Comparison of ENCODE assay signal across 14 mouse cellular contexts in the genomic region with DNA sequence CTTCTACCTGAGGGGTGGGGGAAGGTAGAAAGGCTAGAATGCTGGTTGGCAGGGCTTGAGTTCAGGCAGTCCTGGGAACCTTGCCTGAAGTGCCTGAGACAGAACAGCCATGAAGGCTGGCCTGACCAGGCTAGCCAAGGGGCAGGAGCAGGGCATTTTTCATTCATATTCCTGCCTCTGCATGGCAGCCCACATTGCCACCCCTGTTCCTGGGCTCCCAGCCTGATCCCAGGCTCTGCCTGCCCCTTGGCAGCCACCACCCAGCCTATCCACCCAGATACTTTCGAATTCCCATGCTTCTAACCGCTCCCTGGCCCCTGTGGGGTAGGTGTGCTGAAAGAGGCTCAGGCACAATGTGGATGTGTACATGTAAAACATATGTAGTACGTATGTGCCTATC. TPM values are rescaled to one million over a fixed set of nuclear protein-coding genes. Genes with fewer than 3 reads are reported as not detected.
DNase-seq lines count a peak whose midpoint lies in the region; ATAC-seq and TF ChIP-seq lines count a peak whose summit lies in the region.
"Had no signal": no experiment of that assay in that cellular context is flagged by ENCODE, and none has a peak within 500 bp of the region (broad histone marks: within the 10 kb centered on the region; RNA-seq: fewer than 3 reads in every experiment).

No protein-coding gene starts in this region.

- H3K4me1 ChIP-seq in heart, embryonic 15.5 days (replicated peaks): peaks cover 38% of the 10 kb centered on the region
- peaks cover 42% of the 10 kb centered on the region for H3K4me1 ChIP-seq in lung, embryonic 16.5 days (replicated peaks; ENCODE audit: control insufficient read depth, insufficient read depth, low read length)
- peaks cover 15% of the 10 kb centered on the region for H3K4me1 ChIP-seq in lung, adult 2 months (ENCODE audit: control insufficient read depth, insufficient read depth, low read length)
- H3K4me1 ChIP-seq in hindbrain, embryonic 14.5 days (replicated peaks; ENCODE audit: control insufficient read depth, insufficient read depth, low read length): peaks cover 12% of the 10 kb centered on the region; the same call in 1 of the 2 replicates
- H3K4me1 ChIP-seq in olfactory bulb, adult 2 months (ENCODE audit: control insufficient read depth, insufficient read depth, low read length): peaks cover 29% of the 10 kb centered on the region

- H3K27me3 ChIP-seq in heart, embryonic 15.5 days: no peaks in the 10 kb centered on the region
- H3K27me3 ChIP-seq in lung, embryonic 16.5 days (ENCODE audit: control insufficient read depth, insufficient read depth, low read depth, low read length): no peaks in the 10 kb centered on the region
- H3K27me3 ChIP-seq in hindbrain, embryonic 14.5 days (ENCODE audit: control insufficient read depth, insufficient read depth, low read length): no peaks in the 10 kb centered on the region

- no peak for ATAC-seq in heart, embryonic 15.5 days (replicated peaks; ENCODE audit: insufficient number of reproducible peaks, insufficient read depth, low FRiP score, low read depth)
- no peak for ATAC-seq in lung, embryonic 16.5 days (ENCODE audit: low read depth)
- ATAC-seq in hindbrain, embryonic 14.5 days (ENCODE audit: low FRiP score): no peak
- ATAC-seq: inflammation-experienced regulatory T-cells, adult 6 months had no signal

- no peaks in the 10 kb centered on the region for H3K36me3 ChIP-seq in heart, embryonic 15.5 days
- H3K36me3 ChIP-seq in lung, embryonic 16.5 days (ENCODE audit: control insufficient read depth, insufficient read depth, low read length): no peaks in the 10 kb centered on the region
- no peaks in the 10 kb centered on the region for H3K36me3 ChIP-seq in hindbrain, embryonic 14.5 days (replicated peaks; ENCODE audit: control insufficient read depth, insufficient read depth)

- TF ChIP-seq POLR2A in lung, adult 2 months (IDR thresholded peaks at IDR 0.05; ENCODE audit: borderline replicate concordance, extremely low read depth, low read depth, low read length): no peak
- no peak for TF ChIP-seq POLR2A in olfactory bulb, adult 2 months (IDR thresholded peaks at IDR 0.05; ENCODE audit: insufficient read depth, low read depth, low read length)

- H3K9me3 ChIP-seq in heart, embryonic 15.5 days (replicated peaks): no peaks in the 10 kb centered on the region
- no peaks in the 10 kb centered on the region for H3K9me3 ChIP-seq in lung, embryonic 16.5 days (ENCODE audit: control insufficient read depth, low read length)
- H3K9me3 ChIP-seq in hindbrain, embryonic 14.5 days (ENCODE audit: control insufficient read depth, low read length): no peaks in the 10 kb centered on the region

- no peak overlapping the region for H3K4me2 ChIP-seq in heart, embryonic 15.5 days
- H3K4me2 ChIP-seq in lung, embryonic 16.5 days (ENCODE audit: low read depth, low read length): no peak overlapping the region
- H3K4me2 ChIP-seq in hindbrain, embryonic 14.5 days (replicated peaks): no peak overlapping the region

- WGBS in heart, embryonic 15.5 days: 85% methylated on average over 3 of the region's 3 CpGs
- 84% methylated on average over 3 of the region's 3 CpGs for WGBS in lung, embryonic 16.5 days
- WGBS in lung, adult 2 months: 80% methylated on average over 3 of the region's 3 CpGs
- WGBS in hindbrain, embryonic 14.5 days: 92% methylated on average over 3 of the region's 3 CpGs
- WGBS in olfactory bulb, adult 2 months: 64% methylated on average over 3 of the region's 3 CpGs

- no peak overlapping the region for H3K4me3 ChIP-seq in heart, embryonic 15.5 days
- H3K4me3 ChIP-seq in lung, embryonic 16.5 days (ENCODE audit: low read length): no peak overlapping the region
- H3K4me3 ChIP-seq in lung, adult 2 months (replicated peaks; ENCODE audit: extremely low read depth, low read depth, low read length): no peak overlapping the region
- no peak overlapping the region for H3K4me3 ChIP-seq in hindbrain, embryonic 14.5 days (replicated peaks; ENCODE audit: low read length)
- H3K4me3 ChIP-seq in olfactory bulb, adult 2 months (ENCODE audit: insufficient read depth, low read depth, low read length): no peak overlapping the region

- peak overlapping the region; percentile 90 for H3K27ac ChIP-seq in heart, embryonic 15.5 days
- H3K27ac ChIP-seq in lung, embryonic 16.5 days (ENCODE audit: low read length): peak overlapping the region; percentile 93; the same call in 1 of the 2 replicates
- H3K27ac ChIP-seq in hindbrain, embryonic 14.5 days: 0 out of 2 replicates have a peak overlapping the region, but pooled peaks have one; percentile 69
- peak overlapping the region; percentile 60; the same call in 1 of the 2 replicates for H3K27ac ChIP-seq in olfactory bulb, adult 2 months (ENCODE audit: insufficient read depth, low read depth, low read length)

- no peak for DNase-seq in heart, adult 8-10 months (ENCODE audit: low spot score)
- no peak for DNase-seq in lung, adult 2 months
- no peak for DNase-seq in hindbrain, embryonic 14.5 days (ENCODE audit: low spot score)
- DNase-seq in thymus, postnatal 0 days (ENCODE audit: low spot score): no peak
- no peak for DNase-seq in ovary, postnatal 36 days (ENCODE audit: low spot score)
- DNase-seq: layer of hippocampus, postnatal 36 days; lung, postnatal 36 days; right cerebral cortex, postnatal 4 days; thymus, postnatal 14 days had no signal

- H3K9ac ChIP-seq in heart, embryonic 15.5 days: no peak overlapping the region
- no peak overlapping the region for H3K9ac ChIP-seq in lung, embryonic 16.5 days (ENCODE audit: low read length)
- no peak overlapping the region for H3K9ac ChIP-seq in hindbrain, embryonic 14.5 days

- TF ChIP-seq CTCF in lung, adult 2 months (IDR thresholded peaks at IDR 0.05; ENCODE audit: insufficient read depth, low read length): no peak
- TF ChIP-seq CTCF in olfactory bulb, adult 2 months (IDR thresholded peaks at IDR 0.05; ENCODE audit: insufficient read depth, low read depth, low read length): no peak

RNA-seq across cellular contexts. Expression of gene 1600014C23Rik, which starts 32.3 kb away (rescaled TPM):
- 0.60 and 0.98 TPM in 2 replicates for polyA plus RNA-seq in heart, embryonic 15.5 days (2015; fragmentation: Nextera tagmentation; extraction: Ambion mirVana)
- total RNA-seq in heart, adult 8-10 months (2022): 1 to 10 TPM in 1 of 4 experiments, under 1 TPM in 3; 0.56 to 1.2 (median 0.94) TPM
- not detected in 2 replicates for polyA plus RNA-seq in lung, embryonic 16.5 days (2015; fragmentation: Nextera tagmentation; extraction: Ambion mirVana)
- not detected in 2 replicates for polyA plus RNA-seq in lung, adult 2 months (2012; rRNA removed)
- polyA plus RNA-seq in hindbrain, embryonic 14.5 days (2014; fragmentation: Nextera tagmentation; extraction: Ambion mirVana): not detected in 2 replicates
- polyA plus RNA-seq in olfactory bulb, adult 2 months (2012; ENCODE audit: insufficient read depth, insufficient read length, low replicate concordance, missing spikeins): not detected in 2 replicates
- polyA plus RNA-seq in thymus, postnatal 0 days (2015; fragmentation: Nextera tagmentation; extraction: Ambion mirVana): not detected in 2 replicates
- total RNA-seq: layer of hippocampus, postnatal 36 days had no signal
- polyA plus RNA-seq: inflammation-experienced regulatory T-cells, adult 6 months; neural tube, embryonic 11.5 days had no signal
